ENCODE assay signal across 8 mouse cellular contexts in the genomic region with DNA sequence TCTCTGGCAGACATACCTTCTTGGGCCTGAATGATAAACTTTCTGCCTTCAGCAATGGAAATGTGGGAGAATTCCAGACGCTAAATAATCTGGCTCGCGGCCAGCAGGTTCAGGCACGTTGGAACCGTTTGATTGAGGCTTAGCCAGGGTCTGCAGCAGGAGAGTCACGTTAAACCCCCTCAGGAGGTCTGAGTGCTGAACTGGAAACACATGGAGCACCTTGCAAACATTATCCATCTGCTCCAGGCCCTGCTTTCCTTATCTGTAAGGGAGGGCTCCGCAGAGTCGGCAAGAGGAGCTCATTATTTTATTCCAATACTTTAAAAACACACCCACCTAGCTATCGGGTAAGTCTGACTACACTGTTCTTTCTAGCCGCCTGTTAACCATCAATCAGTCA. TPM values are rescaled to one million over a fixed set of nuclear protein-coding genes. Genes with fewer than 3 reads are reported as not detected.
A peak's percentile ranks its signal among the peaks of the same experiment; 100 is the strongest.
DNase-seq lines count a peak whose midpoint lies in the region; ATAC-seq lines count a peak whose summit lies in the region.

No protein-coding gene starts in this region.

- DNase-seq in heart, adult 18-20 months = no peak
- DNase-seq in embryo, embryonic 11.5 days (ENCODE audit: low read depth, low spot score) = peak; percentile 47
- DNase-seq in hindbrain, embryonic 14.5 days (ENCODE audit: low spot score) = peak; percentile 63
- DNase-seq in midbrain, embryonic 14.5 days = peak; percentile 89
- no peak for DNase-seq in urinary bladder, postnatal 4 days (ENCODE audit: low spot score in 2 of 2)
- DNase-seq in gastrocnemius, postnatal 36 days = no peak

- no peak for ATAC-seq in heart, embryonic 11.5 days (replicated peaks; ENCODE audit: insufficient number of reproducible peaks, low FRiP score, low TSS enrichment)
- peak; percentile 51; the same call in 1 of the 2 replicates for ATAC-seq in hindbrain, embryonic 14.5 days (ENCODE audit: low FRiP score)
- peak; percentile 72; the same call in 1 of the 2 replicates for ATAC-seq in midbrain, embryonic 14.5 days (ENCODE audit: low FRiP score, low TSS enrichment)
- ATAC-seq in activated CD4-positive, CD25-positive, alpha-beta regulatory T cell, adult 4 months = no peak

- WGBS in heart, embryonic 11.5 days (ENCODE audit: insufficient replicate concordance) = 2% methylated on average over 10 of the region's 10 CpGs
- WGBS in hindbrain, embryonic 14.5 days = 11% methylated on average over 10 of the region's 10 CpGs
- WGBS in midbrain, embryonic 14.5 days = 7% methylated on average over 10 of the region's 10 CpGs

- H3K27ac ChIP-seq in heart, embryonic 11.5 days (ENCODE audit: low read depth, low read length) = peak overlapping the region; percentile 46; the same call in 1 of the 2 replicates
- H3K27ac ChIP-seq in hindbrain, embryonic 14.5 days = 0 out of 2 replicates have a peak overlapping the region, but pooled peaks have one; percentile 3
- peak overlapping the region; percentile 47; the same call in 1 of the 2 replicates for H3K27ac ChIP-seq in midbrain, embryonic 14.5 days (replicated peaks; ENCODE audit: low read depth, low read length)

- no peak overlapping the region for H3K4me3 ChIP-seq in heart, embryonic 11.5 days (ENCODE audit: low read depth, low read length)
- H3K4me3 ChIP-seq in hindbrain, embryonic 14.5 days (replicated peaks; ENCODE audit: low read length) = no peak overlapping the region
- H3K4me3 ChIP-seq in midbrain, embryonic 14.5 days (replicated peaks; ENCODE audit: low read depth, low read length) = no peak overlapping the region

- no peaks in the 10 kb centered on the region; the same call in 1 of the 2 replicates for H3K27me3 ChIP-seq in heart, embryonic 11.5 days (ENCODE audit: control insufficient read depth, insufficient read depth, low read length)
- no peaks in the 10 kb centered on the region for H3K27me3 ChIP-seq in hindbrain, embryonic 14.5 days (ENCODE audit: control insufficient read depth, insufficient read depth, low read length)
- H3K27me3 ChIP-seq in midbrain, embryonic 14.5 days (ENCODE audit: control insufficient read depth, insufficient read depth, low read length) = no peaks in the 10 kb centered on the region

- no peaks in the 10 kb centered on the region for H3K9me3 ChIP-seq in heart, embryonic 11.5 days (replicated peaks; ENCODE audit: control insufficient read depth, low read length)
- H3K9me3 ChIP-seq in hindbrain, embryonic 14.5 days (ENCODE audit: control insufficient read depth, low read length) = 0 out of 2 replicates have a peak, but pooled peaks cover 6% of the 10 kb centered on the region
- H3K9me3 ChIP-seq in midbrain, embryonic 14.5 days (ENCODE audit: control insufficient read depth, low read length) = no peaks in the 10 kb centered on the region

- peak overlapping the region; percentile 43; the same call in 1 of the 2 replicates for H3K9ac ChIP-seq in heart, embryonic 11.5 days (ENCODE audit: low read depth, low read length)
- H3K9ac ChIP-seq in hindbrain, embryonic 14.5 days = no peak overlapping the region
- no peak overlapping the region for H3K9ac ChIP-seq in midbrain, embryonic 14.5 days (replicated peaks; ENCODE audit: low read length)

- H3K36me3 ChIP-seq in heart, embryonic 11.5 days (ENCODE audit: control insufficient read depth, insufficient read depth, low read length) = no peaks in the 10 kb centered on the region
- no peaks in the 10 kb centered on the region for H3K36me3 ChIP-seq in hindbrain, embryonic 14.5 days (replicated peaks; ENCODE audit: control insufficient read depth, insufficient read depth)
- H3K36me3 ChIP-seq in midbrain, embryonic 14.5 days (ENCODE audit: control insufficient read depth, insufficient read depth, low read length) = no peaks in the 10 kb centered on the region

- H3K4me1 ChIP-seq in heart, embryonic 11.5 days (ENCODE audit: control insufficient read depth, insufficient read depth, low read length) = peaks cover 29% of the 10 kb centered on the region
- peaks cover 26% of the 10 kb centered on the region for H3K4me1 ChIP-seq in hindbrain, embryonic 14.5 days (replicated peaks; ENCODE audit: control insufficient read depth, insufficient read depth, low read length)
- H3K4me1 ChIP-seq in midbrain, embryonic 14.5 days (ENCODE audit: control insufficient read depth, insufficient read depth, low read length) = peaks cover 27% of the 10 kb centered on the region

- H3K4me2 ChIP-seq in heart, embryonic 11.5 days = peak overlapping the region; percentile 38; the same call in 1 of the 2 replicates
- H3K4me2 ChIP-seq in hindbrain, embryonic 14.5 days (replicated peaks) = no peak overlapping the region
- H3K4me2 ChIP-seq in midbrain, embryonic 14.5 days (ENCODE audit: low read length) = 0 out of 2 replicates have a peak overlapping the region, but pooled peaks have one; percentile 2

- intact Hi-C loops in gastrocnemius, postnatal 36 days (cut with DNase I) = no loop called here

RNA-seq across cellular contexts. Expression of a gene that starts 52.3 kb away (rescaled TPM):
- 9.3 and 16.3 TPM in 2 replicates for polyA plus RNA-seq in heart, embryonic 11.5 days (2014; fragmentation: Nextera tagmentation; extraction: Ambion mirVana)
- total RNA-seq in heart, adult 18-20 months (2021) = 1 to 10 TPM; 2.9 to 4.3 TPM
- polyA plus RNA-seq in hindbrain, embryonic 14.5 days (2014; fragmentation: Nextera tagmentation; extraction: Ambion mirVana) = 21.6 and 28.5 TPM in 2 replicates
- polyA plus RNA-seq in midbrain, embryonic 14.5 days (2014; fragmentation: Nextera tagmentation; extraction: Ambion mirVana) = 50.0 TPM in 2 replicates
- 1 to 10 TPM; 4.4 to 4.5 TPM for total RNA-seq in gastrocnemius, postnatal 36 days (2021)
- not detected for polyA plus RNA-seq in activated CD4-positive, CD25-positive, alpha-beta regulatory T cell, adult 4 months (2017; shearing (Covaris generic))

Comparison
In these comparisons a context has a peak if more than half of its experiments do, and no peak if none do; other contexts are left out.
1. ATAC-seq: peak in hindbrain, embryonic 14.5 days (single experiment) and midbrain, embryonic 14.5 days (single experiment); none in heart, embryonic 11.5 days (single experiment) and activated CD4-positive, CD25-positive, alpha-beta regulatory T cell, adult 4 months (single experiment).
2. DNase-seq: peak in embryo, embryonic 11.5 days (single experiment), hindbrain, embryonic 14.5 days (single experiment) and midbrain, embryonic 14.5 days (single experiment); none in heart, adult 18-20 months (0 of 2), urinary bladder, postnatal 4 days (0 of 2) and gastrocnemius, postnatal 36 days (0 of 2).
3. RNA of a gene that starts 52.3 kb away (polyA plus RNA-seq): 50.0 TPM in midbrain, embryonic 14.5 days, 21.6 to 28.5 TPM in hindbrain, embryonic 14.5 days and 9.3 to 16.3 TPM in heart, embryonic 11.5 days; not detected in activated CD4-positive, CD25-positive, alpha-beta regulatory T cell, adult 4 months; every median in the first group is over 10 times any median in the second.
4. Peak in every context shown above with its lines, with median percentiles within 50 percentile points of each other: H3K27ac ChIP-seq.